Mouse (Mus musculus) lung, adult 18-20 months (tissue): ENCODE results near the gene Olfr704.
"Not testable (repeated sequence)": the region's sequence is repeated elsewhere in the genome, so short reads cannot be mapped to it uniquely, and the experiment has no call there.

Source experiments
- DNase-seq, 2 experiments: peaks; one replicate each; pipeline ENCODE4 v3.0.0; 2022; ENCODE audit warnings: mixed read lengths in 2 of 2

Gene Olfr704

GRCm38 (mm10) chr7:106862885-106863284 is at the start of gene Olfr704:
TSS of gene Olfr704 (plus strand) at chr7:106863185.
- no peak for DNase-seq

- DNase-seq: no peak
These were observed 49.2 kb upstream of the Olfr704 start, which contains the start of gene Olfr701 for GRCm38 (mm10) chr7:106813829-106814228. TSS of gene Olfr701 (plus strand) at chr7:106814129.

- no peak for DNase-seq
These were observed 47.2 kb upstream of the Olfr704 start for GRCm38 (mm10) chr7:106815775-106816174.

GRCm38 (mm10) chr7:106818414-106818813 is 44.6 kb upstream of the Olfr704 start:
- no peak for DNase-seq

GRCm38 (mm10) chr7:106833793-106834192 is 29.2 kb upstream of the Olfr704 start, which contains the start of gene Olfr702:
TSS of gene Olfr702 (minus strand) at chr7:106833893.
- no peak for DNase-seq

GRCm38 (mm10) chr7:106843060-106843459 is 19.9 kb upstream of the Olfr704 start, which contains the start of gene Olfr703:
TSS of gene Olfr703 (plus strand) at chr7:106843360.
- DNase-seq: no peak

DNA sequence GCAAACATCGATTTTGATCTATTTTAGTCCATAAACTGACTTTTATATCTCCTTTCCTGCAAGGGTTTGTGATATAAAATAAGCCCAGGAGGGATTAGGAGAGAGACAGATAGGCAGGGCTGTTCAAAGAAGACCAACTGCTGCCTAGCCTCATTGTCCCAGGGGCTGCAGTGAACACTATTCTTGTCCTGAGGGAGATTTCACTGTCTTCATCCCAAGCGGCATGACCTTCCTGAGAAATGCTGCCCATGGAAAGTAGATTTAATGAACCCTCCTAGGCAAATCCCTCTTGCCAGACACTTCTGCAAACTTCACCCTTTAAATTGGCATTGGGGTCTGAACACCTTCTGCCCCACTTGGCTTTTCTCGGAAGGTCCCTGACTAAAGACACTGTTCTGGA is 13.8 kb downstream of the Olfr704 start, which contains the start of gene Olfr705:
Gene Olfr705 (minus strand): TSS at position 101 of the 400 bp plus-strand sequence.
- DNase-seq: no peak

DNA sequence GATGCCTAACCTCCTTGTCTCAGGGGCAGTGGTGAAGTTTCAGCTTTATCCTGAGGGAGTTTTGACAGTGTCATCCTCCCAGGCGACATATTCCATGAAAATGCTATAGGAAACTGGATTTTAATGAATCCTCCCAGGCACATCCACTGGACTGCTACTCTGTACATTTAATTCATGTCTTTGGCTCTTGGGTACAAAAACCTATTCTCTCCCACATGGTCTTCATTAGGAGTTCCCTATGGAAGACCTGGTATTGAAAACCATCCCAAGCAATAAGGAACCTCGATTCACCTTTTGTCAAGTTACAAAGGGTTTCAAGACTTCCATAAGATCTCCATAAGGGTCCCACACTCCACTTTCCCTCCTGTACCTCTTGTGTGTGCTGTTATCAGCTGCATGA is 25.1 kb downstream of the Olfr704 start, which contains the start of gene Olfr706:
Gene Olfr706 (minus strand): TSS at position 101 of the 400 bp plus-strand sequence.
- no peak for DNase-seq

DNA sequence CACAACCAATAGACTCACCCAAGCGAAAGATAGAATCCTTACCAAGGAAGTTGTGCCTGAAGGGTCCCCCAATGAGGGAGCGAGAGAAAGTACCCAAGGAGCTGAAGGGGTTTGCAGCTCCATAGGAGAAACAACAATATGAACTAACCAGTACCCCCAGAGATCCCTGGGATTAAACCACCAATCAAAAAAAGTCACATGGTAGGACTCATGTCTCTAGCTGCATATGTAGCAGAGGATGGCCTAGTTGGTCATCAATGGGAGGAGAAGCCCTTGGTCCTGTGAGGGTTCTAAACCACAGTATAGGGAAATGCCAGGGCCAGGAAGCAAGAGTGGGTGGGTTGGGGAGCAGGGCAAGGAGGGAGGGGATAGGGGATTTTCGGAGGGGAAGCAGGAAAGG is 38.2 kb downstream of the Olfr704 start, which contains the start of gene Olfr707:
Gene Olfr707 (minus strand): TSS at position 101 of the 400 bp plus-strand sequence.
- not testable (repeated sequence) for DNase-seq

DNA sequence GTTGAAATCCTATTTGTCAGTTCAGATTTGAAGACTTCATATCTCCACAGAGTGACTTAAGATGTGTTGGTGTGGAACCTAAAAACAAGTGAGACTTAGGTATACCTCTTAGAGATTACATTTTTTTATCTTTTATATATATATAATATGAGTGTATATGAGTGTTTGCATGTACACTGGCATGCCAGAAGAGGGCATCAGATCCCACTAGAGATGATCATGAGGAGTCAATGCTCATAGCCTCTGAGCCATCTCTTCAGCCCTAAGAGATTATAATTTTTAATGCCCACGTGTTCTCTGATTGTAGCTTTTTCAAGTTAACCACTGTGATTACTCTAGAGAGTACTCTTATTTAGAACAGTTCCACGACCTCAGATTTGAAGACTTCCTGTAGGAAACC is 44.7 kb downstream of the Olfr704 start, which contains the start of gene Olfr1532-ps1:
Gene Olfr1532-ps1 (plus strand): TSS at position 326 of the 400 bp plus-strand sequence.
- no peak for DNase-seq
